Mouse (Mus musculus): ENCODE measurements around the gene Tap2. TPM values are rescaled to one million over a fixed set of nuclear protein-coding genes. Genes with fewer than 3 reads are reported as not detected.

The Tap2 gene
- polyA plus RNA-seq, 1 experiment from 2014 or later = 0.55 TPM

DNA sequence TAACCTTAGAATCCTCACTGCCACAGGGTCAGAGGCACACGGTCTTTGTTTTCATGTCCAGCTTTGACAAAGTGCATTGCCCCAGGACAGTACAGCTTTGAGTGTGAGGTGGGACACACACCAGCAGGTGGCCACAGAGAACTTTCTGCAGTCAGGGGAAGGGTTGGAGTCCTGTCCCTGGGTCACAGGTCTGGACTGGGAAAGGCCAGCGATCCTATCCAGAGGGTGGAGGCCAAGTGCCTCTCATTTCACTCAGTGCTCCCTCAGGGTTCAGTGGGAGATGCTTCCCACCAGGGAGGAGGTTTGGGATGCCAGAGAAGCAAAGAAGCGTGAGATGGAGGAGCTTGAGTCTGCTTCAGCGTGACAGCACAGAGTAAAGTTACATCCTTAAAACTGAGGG is 48.3 kb downstream of the Tap2 start:
- Histone ChIP-seq H3K9me3 (ENCODE audit: control insufficient read depth, low read length) (no peaks in the 10 kb centered on the region), H3K4me2 (ENCODE audit: low read depth, severe bottlenecking) (no peak overlapping the region), H3K9ac (ENCODE audit: low read length) (no peak overlapping the region), H3K4me3 (ENCODE audit: low read depth, low read length) (no peak overlapping the region), H3K36me3 (ENCODE audit: control insufficient read depth, insufficient read depth, low read length) (no peaks in the 10 kb centered on the region), H3K27ac (replicated peaks; ENCODE audit: low read depth, low read length) (no peak overlapping the region), H3K4me1 (ENCODE audit: control insufficient read depth, insufficient read depth, low read length) (no peaks in the 10 kb centered on the region), H3K27me3 (ENCODE audit: control insufficient read depth, insufficient read depth, low read length) (no peaks in the 10 kb centered on the region)
- ATAC-seq (ENCODE audit: insufficient number of reproducible peaks, low FRiP score, low TSS enrichment, low read depth) (no peak), DNase-seq (ENCODE audit: low spot score) (no peak)
- 54% methylated on average over 4 of the region's 4 CpGs for WGBS

DNA sequence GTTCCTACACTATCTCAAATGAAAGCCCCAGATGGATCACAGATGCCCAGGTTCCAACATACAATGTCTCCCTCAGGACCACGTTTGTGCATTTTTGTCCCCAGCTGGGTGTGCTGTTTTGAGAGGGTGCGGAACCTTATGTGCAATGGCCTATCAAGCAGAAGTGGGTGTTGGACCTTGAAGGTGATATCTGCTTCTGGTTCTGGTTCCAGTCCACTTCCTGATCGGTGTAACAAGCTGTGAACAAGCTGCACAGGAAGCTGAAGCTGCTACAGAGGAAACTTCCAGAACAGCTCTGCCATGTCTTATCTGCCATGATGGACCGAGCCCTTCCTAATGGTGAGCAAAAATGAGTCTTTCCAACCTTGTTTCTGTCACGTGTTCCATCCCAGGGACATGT is 53.2 kb downstream of the Tap2 start:
- Histone ChIP-seq H3K4me2 (ENCODE audit: low read depth, severe bottlenecking) (no peak overlapping the region), H3K9ac (ENCODE audit: low read length) (no peak overlapping the region), H3K4me1 (ENCODE audit: control insufficient read depth, insufficient read depth, low read length) (no peaks in the 10 kb centered on the region), H3K4me3 (ENCODE audit: low read depth, low read length) (no peak overlapping the region), H3K27me3 (ENCODE audit: control insufficient read depth, insufficient read depth, low read length) (no peaks in the 10 kb centered on the region), H3K27ac (replicated peaks; ENCODE audit: low read depth, low read length) (no peak overlapping the region), H3K36me3 (ENCODE audit: control insufficient read depth, insufficient read depth, low read length) (no peaks in the 10 kb centered on the region), H3K9me3 (ENCODE audit: control insufficient read depth, low read length) (no peaks in the 10 kb centered on the region)
- DNase-seq (ENCODE audit: low spot score) (no peak), ATAC-seq (ENCODE audit: insufficient number of reproducible peaks, low FRiP score, low TSS enrichment, low read depth) (no peak)
- WGBS = 80% methylated on average over 5 of the region's 5 CpGs

DNA sequence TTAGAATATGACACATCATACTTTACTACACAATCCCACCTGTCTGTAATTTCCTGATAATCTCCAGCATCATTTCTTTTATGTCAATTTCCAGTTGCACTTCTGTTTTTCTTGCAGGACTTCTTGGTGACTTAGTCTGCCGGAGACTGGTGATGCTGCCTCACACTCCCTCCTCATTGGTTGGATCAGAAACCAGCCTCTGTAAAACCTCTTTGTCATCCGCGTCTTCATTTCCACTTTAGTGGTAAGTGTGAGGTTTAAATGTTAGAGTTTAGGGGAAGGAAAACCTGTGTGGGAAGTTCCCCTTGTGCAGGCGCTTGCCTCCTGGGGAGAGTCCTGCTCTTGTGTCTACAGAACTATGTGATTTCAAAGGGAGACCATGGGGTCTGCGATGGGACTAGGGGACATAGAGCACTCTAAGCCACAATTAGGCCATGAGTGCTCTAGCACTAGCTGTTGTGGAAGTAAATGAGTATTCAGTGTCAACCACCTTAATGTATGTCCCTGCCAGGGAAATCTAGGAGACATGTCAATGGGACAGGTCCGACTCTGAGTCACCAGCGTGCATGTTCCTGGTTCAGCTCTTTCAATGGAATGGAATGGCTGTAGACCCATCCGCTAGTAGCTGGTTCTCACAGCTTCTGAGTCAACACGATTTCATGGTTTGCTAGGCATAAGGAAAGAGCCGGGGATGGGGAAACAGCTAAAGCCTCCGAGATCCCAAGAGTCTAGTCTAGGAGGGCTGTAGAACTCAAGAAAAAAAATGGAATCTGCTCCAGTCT is 54.5 kb downstream of the Tap2 start, which contains the start of gene H2-Ab1:
H2-Ab1 (plus strand) TSS at position 96 of the 782 bp plus-strand sequence.
- peak; percentile 74 for DNase-seq (ENCODE audit: low spot score)
- Histone ChIP-seq H3K4me2 (ENCODE audit: low read depth, severe bottlenecking) (no peak within 1 kb of the TSS), H3K27me3 (ENCODE audit: control insufficient read depth, insufficient read depth, low read length) (no peaks in the 10 kb centered on the region), H3K36me3 (ENCODE audit: control insufficient read depth, insufficient read depth, low read length) (no peaks in the 10 kb centered on the region), H3K9me3 (ENCODE audit: control insufficient read depth, low read length) (no peaks in the 10 kb centered on the region), H3K27ac (replicated peaks; ENCODE audit: low read depth, low read length) (no peak within 1 kb of the TSS), H3K4me3 (ENCODE audit: low read depth, low read length) (no peak within 1 kb of the TSS), H3K9ac (ENCODE audit: low read length) (no peak within 1 kb of the TSS), H3K4me1 (ENCODE audit: control insufficient read depth, insufficient read depth, low read length) (no peaks in the 10 kb centered on the region)
- 74% methylated on average over 11 of the region's 11 CpGs for WGBS
- ATAC-seq (ENCODE audit: insufficient number of reproducible peaks, low FRiP score, low TSS enrichment, low read depth) = no peak

DNA sequence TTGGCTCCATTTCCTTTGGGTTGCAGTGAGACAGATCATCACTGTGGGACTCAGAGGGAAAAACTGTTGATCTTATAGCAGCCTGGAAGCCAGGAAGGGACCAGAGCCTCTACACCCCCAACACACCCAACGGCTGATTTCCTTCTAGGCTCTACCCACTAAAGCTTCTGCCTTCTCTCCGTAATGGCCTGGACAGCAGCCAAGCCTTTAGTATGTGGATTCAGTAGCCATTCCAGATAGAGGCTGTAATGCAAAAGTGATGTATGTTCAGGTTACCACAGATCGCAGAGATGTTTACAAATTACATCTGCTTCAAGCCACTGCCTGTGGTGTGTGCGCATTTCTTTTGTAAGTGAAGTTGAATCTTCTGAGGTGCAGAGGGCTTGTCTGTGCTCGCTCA is 57.2 kb downstream of the Tap2 start:
- Histone ChIP-seq H3K4me1 (ENCODE audit: control insufficient read depth, insufficient read depth, low read length) (peaks cover 3% of the 10 kb centered on the region; the same call in 1 of the 2 replicates), H3K9ac (ENCODE audit: low read length) (no peak overlapping the region), H3K27ac (replicated peaks; ENCODE audit: low read depth, low read length) (no peak overlapping the region), H3K36me3 (ENCODE audit: control insufficient read depth, insufficient read depth, low read length) (no peaks in the 10 kb centered on the region), H3K27me3 (ENCODE audit: control insufficient read depth, insufficient read depth, low read length) (peaks cover 7% of the 10 kb centered on the region; the same call in 1 of the 2 replicates), H3K9me3 (ENCODE audit: control insufficient read depth, low read length) (no peaks in the 10 kb centered on the region), H3K4me2 (ENCODE audit: low read depth, severe bottlenecking) (no peak overlapping the region), H3K4me3 (ENCODE audit: low read depth, low read length) (no peak overlapping the region)
- DNase-seq (ENCODE audit: low spot score) (no peak), ATAC-seq (ENCODE audit: insufficient number of reproducible peaks, low FRiP score, low TSS enrichment, low read depth) (no peak)
- 85% methylated on average over 5 of the region's 5 CpGs for WGBS

DNA sequence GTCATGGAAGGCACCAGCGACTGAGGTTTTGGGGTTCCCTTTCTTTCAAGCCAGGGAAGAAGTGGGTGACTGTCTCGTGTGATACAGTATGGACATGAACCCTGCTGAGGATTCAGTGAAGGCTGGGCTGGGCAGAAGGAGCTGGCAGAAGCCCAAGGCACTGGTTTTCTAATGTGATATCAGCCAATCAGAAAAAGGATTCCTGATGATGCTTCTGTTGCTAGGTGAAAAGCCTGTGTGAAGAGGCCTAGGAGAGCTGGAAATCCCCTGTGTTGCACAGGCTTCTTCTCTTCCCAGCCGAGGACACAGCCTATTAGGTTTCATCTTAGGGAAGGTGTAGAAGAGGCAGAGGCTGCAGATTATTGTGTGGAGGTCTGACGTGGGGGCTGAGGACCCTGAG is 58.2 kb downstream of the Tap2 start:
- peaks cover 3% of the 10 kb centered on the region; the same call in 1 of the 2 replicates for H3K4me1 ChIP-seq (ENCODE audit: control insufficient read depth, insufficient read depth, low read length)
- ATAC-seq (ENCODE audit: insufficient number of reproducible peaks, low FRiP score, low TSS enrichment, low read depth) (no peak), DNase-seq (ENCODE audit: low spot score) (peak; percentile 45)
- peaks cover 7% of the 10 kb centered on the region; the same call in 1 of the 2 replicates for H3K27me3 ChIP-seq (ENCODE audit: control insufficient read depth, insufficient read depth, low read length)
- no peak overlapping the region; the same call in 1 of the 2 replicates for H3K9ac ChIP-seq (ENCODE audit: low read length)
- H3K4me2 ChIP-seq (ENCODE audit: low read depth, severe bottlenecking) = no peak overlapping the region
- H3K9me3 ChIP-seq (ENCODE audit: control insufficient read depth, low read length) = no peaks in the 10 kb centered on the region
- no peak overlapping the region for H3K27ac ChIP-seq (replicated peaks; ENCODE audit: low read depth, low read length)
- 32% methylated on average over 4 of the region's 4 CpGs for WGBS
- H3K36me3 ChIP-seq (ENCODE audit: control insufficient read depth, insufficient read depth, low read length) = no peaks in the 10 kb centered on the region
- no peak overlapping the region for H3K4me3 ChIP-seq (ENCODE audit: low read depth, low read length)

DNA sequence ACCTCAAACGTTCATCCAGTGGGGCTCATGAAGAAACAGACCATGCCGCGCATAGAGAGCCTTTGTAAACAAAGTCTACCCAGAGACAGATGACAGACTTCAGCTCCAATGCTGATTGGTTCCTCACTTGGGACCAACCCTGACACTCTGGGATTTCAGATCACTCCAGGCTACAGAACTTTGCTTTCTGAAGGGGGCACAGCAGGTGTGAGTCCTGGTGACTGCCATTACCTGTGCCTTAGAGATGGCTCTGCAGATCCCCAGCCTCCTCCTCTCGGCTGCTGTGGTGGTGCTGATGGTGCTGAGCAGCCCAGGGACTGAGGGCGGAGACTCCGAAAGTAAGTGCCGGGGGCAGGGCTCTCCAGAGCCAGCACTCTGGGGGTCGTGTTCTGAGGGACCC is 59.7 kb downstream of the Tap2 start:
- peak overlapping the region; percentile 95 for H3K4me2 ChIP-seq (ENCODE audit: low read depth, severe bottlenecking)
- DNase-seq (ENCODE audit: low spot score) = peak; percentile 91
- H3K4me1 ChIP-seq (ENCODE audit: control insufficient read depth, insufficient read depth, low read length) = peaks cover 3% of the 10 kb centered on the region; the same call in 1 of the 2 replicates
- no peaks in the 10 kb centered on the region for H3K36me3 ChIP-seq (ENCODE audit: control insufficient read depth, insufficient read depth, low read length)
- ATAC-seq (ENCODE audit: insufficient number of reproducible peaks, low FRiP score, low TSS enrichment, low read depth) = peak; percentile 83
- no peaks in the 10 kb centered on the region for H3K9me3 ChIP-seq (ENCODE audit: control insufficient read depth, low read length)
- H3K27ac ChIP-seq (replicated peaks; ENCODE audit: low read depth, low read length) = no peak overlapping the region
- under 1% methylated on average over 8 of the region's 8 CpGs for WGBS
- peak overlapping the region; percentile 35 for H3K4me3 ChIP-seq (ENCODE audit: low read depth, low read length)
- no peak overlapping the region; the same call in 1 of the 2 replicates for H3K9ac ChIP-seq (ENCODE audit: low read length)
- H3K27me3 ChIP-seq (ENCODE audit: control insufficient read depth, insufficient read depth, low read length) = peaks cover 7% of the 10 kb centered on the region; the same call in 1 of the 2 replicates

DNA sequence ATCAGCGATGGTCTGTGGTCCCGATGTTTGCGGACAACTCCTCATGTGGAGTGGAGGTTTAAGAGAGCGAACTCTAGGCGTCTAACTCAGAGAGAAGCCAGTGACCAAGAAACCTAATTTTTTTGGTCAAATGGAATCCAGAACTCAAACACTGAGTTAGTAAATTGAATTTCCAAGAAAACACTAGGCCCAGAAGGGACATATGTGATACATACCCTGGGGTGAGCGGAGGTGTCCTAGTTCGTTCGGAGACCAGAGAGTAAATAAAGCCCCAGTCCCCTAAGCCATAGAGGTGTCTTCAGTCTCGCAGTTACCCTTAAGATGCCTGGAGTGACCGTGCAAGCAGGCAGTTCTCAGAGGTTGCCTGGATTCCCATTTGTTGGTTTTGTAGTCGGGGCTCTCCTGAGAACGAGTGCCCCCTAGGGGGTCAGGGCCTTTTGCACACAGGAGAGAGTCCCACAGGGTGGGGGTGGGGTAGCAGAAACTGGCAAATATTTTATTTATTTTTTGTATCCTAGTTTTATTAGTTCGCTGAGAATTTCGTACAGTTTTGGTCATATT is 60.6 kb downstream of the Tap2 start:
- no peak for ATAC-seq (ENCODE audit: insufficient number of reproducible peaks, low FRiP score, low TSS enrichment, low read depth)

DNA sequence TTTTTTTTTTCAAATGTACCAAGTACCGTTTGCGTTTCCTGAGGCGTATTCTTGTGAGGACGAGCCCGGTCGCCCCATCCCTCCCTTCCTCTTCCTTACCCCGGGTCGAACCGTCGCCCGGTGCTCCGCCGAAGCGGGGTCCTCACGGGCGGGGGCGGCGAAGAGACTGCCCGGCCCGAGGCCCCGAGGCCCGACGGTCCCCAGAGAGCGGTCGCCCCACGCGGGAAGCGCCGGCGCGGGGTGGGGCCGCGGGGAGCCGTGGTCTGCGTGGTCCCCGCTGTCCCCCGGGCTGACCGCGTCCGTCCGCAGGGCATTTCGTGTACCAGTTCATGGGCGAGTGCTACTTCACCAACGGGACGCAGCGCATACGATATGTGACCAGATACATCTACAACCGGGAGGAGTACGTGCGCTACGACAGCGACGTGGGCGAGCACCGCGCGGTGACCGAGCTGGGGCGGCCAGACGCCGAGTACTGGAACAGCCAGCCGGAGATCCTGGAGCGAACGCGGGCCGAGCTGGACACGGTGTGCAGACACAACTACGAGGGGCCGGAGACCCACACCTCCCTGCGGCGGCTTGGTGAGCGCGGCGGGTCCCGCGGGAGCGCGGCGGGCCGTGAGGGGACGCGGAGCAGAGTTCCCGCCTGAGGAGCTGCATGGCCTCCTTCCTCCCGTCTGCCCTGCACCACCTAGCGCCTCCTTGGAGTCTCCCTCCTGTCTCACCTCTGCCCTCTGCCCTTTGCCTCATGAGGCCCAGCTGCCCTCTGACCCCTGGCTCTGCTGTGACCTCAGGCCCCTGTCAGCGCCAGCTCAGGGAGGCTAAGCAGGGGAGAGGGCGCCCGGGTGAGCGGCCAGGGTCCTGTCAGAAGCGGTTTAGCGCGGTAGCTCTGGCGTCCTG is 61.4 kb downstream of the Tap2 start:
- peak; percentile 67 for DNase-seq (ENCODE audit: low spot score)
- no peak for ATAC-seq (ENCODE audit: insufficient number of reproducible peaks, low FRiP score, low TSS enrichment, low read depth)

More for the DNA sequence above, 60.6 kb downstream of the Tap2 start:
- Histone ChIP-seq H3K27ac (replicated peaks; ENCODE audit: low read depth, low read length) (no peak overlapping the region), H3K9ac (ENCODE audit: low read length) (no peak overlapping the region), H3K4me2 (ENCODE audit: low read depth, severe bottlenecking) (peak overlapping the region; percentile 95), H3K36me3 (ENCODE audit: control insufficient read depth, insufficient read depth, low read length) (no peaks in the 10 kb centered on the region), H3K4me1 (ENCODE audit: control insufficient read depth, insufficient read depth, low read length) (peaks cover 3% of the 10 kb centered on the region; the same call in 1 of the 2 replicates), H3K4me3 (ENCODE audit: low read depth, low read length) (peak overlapping the region; percentile 46), H3K9me3 (ENCODE audit: control insufficient read depth, low read length) (no peaks in the 10 kb centered on the region), H3K27me3 (ENCODE audit: control insufficient read depth, insufficient read depth, low read length) (peaks cover 7% of the 10 kb centered on the region; the same call in 1 of the 2 replicates)
- WGBS = 5% methylated on average over 14 of the region's 14 CpGs
- DNase-seq (ENCODE audit: low spot score) = peak; percentile 68

More for the DNA sequence above, 61.4 kb downstream of the Tap2 start:
- Histone ChIP-seq H3K9me3 (ENCODE audit: control insufficient read depth, low read length) (no peaks in the 10 kb centered on the region), H3K4me1 (ENCODE audit: control insufficient read depth, insufficient read depth, low read length) (peaks cover 3% of the 10 kb centered on the region; the same call in 1 of the 2 replicates), H3K27me3 (ENCODE audit: control insufficient read depth, insufficient read depth, low read length) (peaks cover 7% of the 10 kb centered on the region; the same call in 1 of the 2 replicates), H3K4me3 (ENCODE audit: low read depth, low read length) (peak overlapping the region; percentile 46), H3K9ac (ENCODE audit: low read length) (peak overlapping the region; percentile 56), H3K27ac (replicated peaks; ENCODE audit: low read depth, low read length) (no peak overlapping the region), H3K36me3 (ENCODE audit: control insufficient read depth, insufficient read depth, low read length) (no peaks in the 10 kb centered on the region), H3K4me2 (ENCODE audit: low read depth, severe bottlenecking) (peak overlapping the region; percentile 95)
- under 1% methylated on average over 86 of the region's 93 CpGs for WGBS

Data from limb, embryonic 11.5 days (tissue).